Mouse (Mus musculus) kidney, adult 2 months (tissue): ENCODE results near the gene Atf3.

Experiments used
- CTCF ChIP-seq: fragments of 200-500 bp; conservative IDR thresholded peaks from 2 replicates; pipeline ENCODE4 v1.5.1; 2011; ENCODE audit warnings: low read depth, mild to moderate bottlenecking, control low read depth, low read length, moderate library complexity, mixed read lengths; ENCODE audit not compliant: insufficient read depth, insufficient read length
- POLR2A ChIP-seq: fragments of 200-500 bp; IDR thresholded peaks from one replicate; pipeline ENCODE4 v1.6.1; 2011; ENCODE audit warnings: low read depth, low read length, control low read depth

DNA sequence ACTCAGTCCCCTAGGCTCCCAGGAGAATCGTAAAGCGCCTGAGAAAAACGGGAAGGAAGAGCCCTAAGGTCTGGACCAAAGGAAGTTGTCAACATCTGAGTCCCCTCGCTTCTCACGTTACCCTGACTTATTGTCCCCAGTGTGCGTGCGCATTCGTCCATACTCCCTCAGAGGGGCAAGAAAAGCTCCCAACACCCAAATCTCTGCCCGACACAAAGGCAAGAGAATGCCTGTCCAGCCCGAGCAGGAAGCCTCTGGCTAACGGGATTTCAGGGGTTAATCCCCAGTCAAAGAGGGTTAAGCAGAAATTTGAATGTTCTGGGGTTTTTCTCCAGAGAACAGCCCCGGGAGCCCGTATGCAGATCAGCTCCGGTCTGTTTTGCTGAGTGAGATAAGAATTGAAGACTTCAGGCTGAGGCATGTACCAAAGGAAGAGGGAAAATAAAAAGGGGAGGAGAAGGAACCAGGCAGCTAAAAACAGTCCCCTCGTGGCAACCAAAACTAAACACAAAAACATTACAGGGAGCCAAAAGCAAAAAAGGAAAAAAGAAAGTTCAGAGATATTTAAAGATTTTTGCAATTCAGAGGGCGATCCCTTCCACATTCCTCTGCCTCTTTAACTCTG, 32.0 kb downstream of the Atf3 start:
- TF ChIP-seq POLR2A (no peak), CTCF (no peak)
